Mouse (Mus musculus) embryonic fibroblast, embryonic 13.5 days (primary cell): ENCODE results near the gene B3galt5.

Experiments
- CTCF ChIP-seq: IDR thresholded peaks from 2 replicates; pipeline ENCODE4 v1.5.1; 2011; ENCODE audit warnings: mild to moderate bottlenecking, control low read depth, low read length, moderate library complexity, borderline replicate concordance; ENCODE audit not compliant: insufficient read depth
- POLR2A ChIP-seq: IDR thresholded peaks from 2 replicates; pipeline ENCODE4 v1.6.1; 2011; ENCODE audit warnings: low read depth, mild to moderate bottlenecking, control low read depth, low read length, moderate library complexity

DNA sequence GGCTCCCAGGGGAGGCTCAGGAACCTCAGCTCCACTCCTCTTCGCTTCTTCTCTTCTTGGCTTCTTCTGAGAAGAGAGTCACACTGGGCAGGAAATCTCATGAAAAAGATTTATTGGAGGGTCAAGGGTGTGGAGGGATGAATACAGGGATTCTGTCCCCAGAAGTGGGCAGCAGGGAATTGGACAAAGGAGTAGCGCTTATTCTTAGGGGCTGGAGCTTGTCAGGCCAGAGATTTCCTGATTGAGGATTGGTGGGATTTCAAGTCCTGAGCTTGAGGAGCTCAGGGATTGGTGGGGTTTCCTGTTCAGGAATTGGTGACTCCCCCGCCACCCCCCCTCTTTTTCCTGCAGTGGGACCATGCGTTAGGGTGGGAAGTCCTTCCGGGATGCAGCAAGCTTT, 113.2 kb downstream of the B3galt5 start:
- TF ChIP-seq CTCF (no peak), POLR2A (no peak)
